Mouse (Mus musculus): ENCODE measurements around the gene Frem3.
"Not testable (repeated sequence)": the region's sequence is repeated elsewhere in the genome, so short reads cannot be mapped to it uniquely, and the experiment has no call there.

Gene Frem3

DNA sequence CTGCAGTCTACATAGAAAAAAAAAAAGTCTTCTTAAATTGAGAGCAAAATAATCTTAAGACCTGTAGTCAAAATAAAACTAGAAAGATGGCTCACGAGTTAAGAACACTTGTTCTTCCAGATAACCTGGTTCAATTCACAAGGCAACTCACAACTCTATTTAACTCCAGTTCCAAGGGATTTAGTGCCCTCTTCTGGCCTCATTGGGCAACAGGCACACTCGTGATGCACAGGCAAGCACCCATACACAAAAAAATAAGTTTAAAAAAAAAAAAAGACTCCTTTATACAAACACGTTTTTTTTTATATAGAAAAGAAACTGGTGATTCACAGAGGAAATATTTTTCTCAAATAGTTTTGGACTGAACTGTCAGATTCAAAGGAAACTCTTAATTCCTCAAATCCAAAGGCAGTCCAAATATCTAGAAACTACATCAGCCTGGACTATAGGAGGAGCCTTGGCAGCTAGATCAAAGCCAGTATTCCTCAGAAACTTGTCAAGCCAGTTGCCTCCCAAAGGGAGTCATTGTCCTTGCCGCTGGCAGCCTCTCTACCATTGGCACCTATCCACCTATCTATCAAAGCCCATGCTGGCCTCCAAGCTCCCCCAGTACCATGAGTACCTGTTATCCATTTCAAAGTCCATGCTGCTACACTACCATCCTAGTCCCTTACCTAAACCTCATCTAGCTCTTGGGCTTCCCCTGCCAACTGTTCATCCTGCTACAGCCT lies 100.0 kb downstream of the Frem3 start:
- CTCF ChIA-PET, result no interaction called here

DNA sequence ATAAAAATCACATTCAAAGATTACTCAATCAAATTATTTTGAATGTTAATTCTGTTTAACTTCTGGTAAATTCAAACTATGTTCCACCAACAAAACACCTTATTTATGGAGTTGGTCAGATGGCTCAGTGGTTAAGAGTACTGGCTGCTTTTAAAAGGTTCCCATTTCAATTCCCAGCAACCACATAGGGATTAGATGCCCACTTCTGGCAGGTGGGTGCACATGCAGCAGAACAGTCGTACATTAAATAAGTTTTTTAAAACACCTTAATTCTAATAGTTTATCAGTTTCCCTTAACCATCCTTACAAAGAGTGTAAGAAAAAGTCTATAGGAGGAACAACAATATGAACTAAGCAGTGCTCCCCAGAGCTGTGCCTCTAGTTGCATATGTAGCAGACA lies 103.6 kb downstream of the Frem3 start:
- CTCF ChIA-PET, result no interaction called here

DNA sequence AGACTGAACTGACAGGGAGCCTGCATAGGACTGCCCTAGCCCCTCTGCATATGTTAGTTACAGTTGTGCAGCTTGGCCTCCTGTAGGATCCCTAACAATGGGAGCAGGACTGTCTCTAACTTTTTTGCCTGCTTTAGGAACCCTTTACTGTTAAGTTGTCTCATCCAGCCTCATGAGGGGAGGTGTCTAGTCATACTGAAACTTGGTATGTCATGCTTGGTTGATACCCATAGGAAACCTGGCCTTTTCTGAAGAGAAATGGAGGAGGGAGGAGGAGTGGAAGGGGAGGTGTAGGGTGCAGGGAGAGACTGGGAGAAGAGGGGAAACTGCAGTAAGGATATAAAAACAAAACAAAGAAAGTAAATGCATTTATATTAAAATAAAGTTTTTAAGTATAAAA lies 121.4 kb downstream of the Frem3 start:
- CTCF ChIA-PET, result no interaction called here

DNA sequence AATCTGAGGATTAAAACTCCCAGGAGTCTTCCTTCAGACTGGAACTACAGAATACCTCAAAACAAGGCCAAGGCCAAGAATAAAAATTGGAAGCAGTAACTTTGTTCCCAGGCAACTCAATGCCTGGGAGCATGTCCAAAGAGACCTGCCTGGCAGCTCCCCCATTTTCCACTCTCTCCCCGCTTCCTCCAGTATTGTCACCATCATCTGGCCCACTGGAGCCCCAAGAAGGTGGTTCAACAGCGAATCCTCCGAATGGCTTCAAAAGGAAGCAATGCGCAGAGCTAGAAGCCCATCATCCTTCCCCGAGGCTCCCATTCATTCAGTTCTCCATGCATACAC lies 127.1 kb downstream of the Frem3 start:
- CTCF ChIA-PET, result no interaction called here

DNA sequence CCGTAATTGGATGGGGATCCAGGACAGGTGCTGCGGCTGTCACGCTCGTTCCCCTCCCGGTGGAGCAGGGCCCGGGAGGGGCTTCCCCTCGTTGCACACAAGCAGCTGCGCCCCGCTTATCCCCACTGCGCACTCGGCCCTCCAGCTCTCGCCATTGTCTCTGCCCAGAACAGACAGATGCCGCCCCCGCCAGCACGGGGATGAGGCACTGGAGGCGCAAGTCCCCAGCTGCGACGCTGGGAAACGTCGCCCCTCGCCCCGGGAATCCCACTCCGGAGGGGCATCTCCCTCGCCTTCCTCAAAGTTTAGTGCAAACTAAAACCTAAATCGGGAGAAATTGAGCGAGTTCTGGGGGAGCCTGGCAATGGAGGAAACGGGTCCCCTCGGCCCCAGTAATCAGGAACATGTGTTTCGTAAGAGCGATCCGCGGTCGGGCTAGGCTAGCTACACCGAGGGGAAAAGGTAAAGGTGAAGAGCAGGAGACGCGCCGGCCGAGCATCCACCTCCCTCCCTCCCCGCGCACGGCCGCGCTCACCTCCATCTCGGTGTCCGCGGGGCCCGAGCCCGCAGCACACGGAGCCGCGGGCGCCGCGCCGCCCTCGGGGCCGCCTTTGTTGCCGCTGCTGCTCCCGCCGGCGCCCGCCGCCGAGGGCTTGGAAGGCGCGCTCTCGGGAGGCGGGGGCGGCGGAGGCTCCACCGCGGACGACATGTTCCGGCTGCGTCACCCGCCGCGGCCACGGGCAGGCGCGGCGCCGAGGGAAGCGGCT lies 127.7 kb downstream of the Frem3 start:
- CTCF ChIA-PET, result no interaction called here

DNA sequence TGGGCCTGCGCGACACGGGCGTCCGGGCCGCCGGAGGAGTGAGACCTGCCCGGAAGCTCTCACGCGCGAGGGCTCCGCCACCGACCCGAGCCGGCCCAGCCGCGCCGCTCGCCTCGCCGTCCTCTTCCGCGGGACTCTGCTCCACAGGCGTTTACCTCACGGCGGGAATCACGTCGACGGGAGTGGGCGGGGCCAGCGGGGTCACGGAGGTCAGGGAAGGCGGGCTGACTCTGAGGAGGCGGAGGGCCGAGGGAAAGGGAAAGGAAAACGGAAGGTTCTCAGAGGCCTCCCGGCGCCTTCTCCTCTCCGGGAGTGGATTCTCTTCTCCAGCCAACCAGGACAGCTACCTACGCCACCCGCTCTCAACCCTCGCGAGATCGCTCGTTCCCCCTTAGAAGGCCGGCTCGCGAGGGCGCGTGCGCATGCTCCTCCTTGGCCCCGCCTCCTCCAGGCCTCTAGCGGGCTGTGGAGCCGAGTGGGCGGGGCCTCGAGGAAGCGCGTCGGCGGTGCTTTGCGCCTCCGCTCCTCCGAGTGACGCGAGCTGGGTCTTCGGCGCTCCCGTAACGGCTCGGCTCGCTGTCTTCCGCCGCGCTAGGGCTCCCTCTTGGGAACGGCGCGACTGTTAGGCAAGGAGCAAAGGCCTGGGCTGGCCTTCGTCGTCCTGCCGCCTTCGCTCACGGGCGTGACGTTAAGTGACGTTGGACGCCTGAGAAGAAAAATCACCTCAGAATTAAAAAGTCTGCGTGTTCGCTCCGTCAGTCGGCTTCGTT lies 128.5 kb downstream of the Frem3 start, which contains the start of gene Smarca5:
Gene Smarca5 (minus strand): TSS at position 343 of the 770 bp plus-strand sequence.
- CTCF ChIA-PET, result not testable (repeated sequence)

DNA sequence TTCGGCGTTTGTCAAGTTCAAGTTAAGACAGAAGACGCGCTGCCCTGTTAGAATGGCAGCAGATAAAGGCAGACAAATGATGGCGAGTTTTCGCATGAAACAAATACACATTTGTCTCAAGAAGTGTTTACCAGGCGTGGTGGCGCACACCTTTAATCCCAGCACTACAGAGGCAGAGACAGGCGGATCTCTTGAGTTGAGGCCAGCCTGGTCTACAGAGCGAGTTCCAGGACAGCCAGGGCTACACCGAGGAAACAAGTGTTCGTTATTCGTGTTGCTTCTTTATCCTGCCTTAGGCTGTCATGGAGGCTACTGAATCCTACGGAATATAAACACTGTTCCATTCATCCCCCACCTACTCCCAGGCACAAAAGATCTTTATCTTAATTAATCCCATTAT lies 129.1 kb downstream of the Frem3 start:
- CTCF ChIA-PET, result no interaction called here

Measured in spleen, embryonic (tissue).